Mouse (Mus musculus): ENCODE results near the gene Phf5a.

DNA sequence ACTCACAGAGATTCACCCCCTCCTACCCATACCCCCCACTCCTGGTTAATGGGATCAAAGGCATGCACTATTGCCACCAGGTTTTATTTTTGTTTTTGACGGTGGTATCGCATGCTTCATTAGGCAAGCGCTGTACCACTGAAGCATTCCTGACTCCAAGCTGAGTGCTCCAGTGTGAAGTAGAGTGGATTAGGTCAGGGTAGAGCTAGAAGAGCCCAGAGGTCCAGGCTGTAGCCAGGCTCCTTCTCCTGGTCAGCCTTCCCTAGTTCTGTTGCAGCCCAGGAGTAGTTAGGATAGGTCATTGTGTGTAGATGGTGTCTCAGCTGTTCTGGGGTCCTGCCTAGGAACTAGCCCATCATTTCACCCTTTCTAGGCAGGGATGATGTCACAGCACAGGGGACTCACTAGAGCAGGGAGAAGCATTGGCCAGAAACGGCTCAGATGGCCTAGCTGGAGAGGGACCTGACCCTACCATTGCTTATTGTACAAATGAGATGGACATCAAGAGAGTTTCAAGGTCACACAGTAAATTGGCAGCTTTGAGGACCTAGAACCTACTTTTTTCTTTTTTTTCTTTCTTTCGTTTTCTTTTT, 26.6 kb downstream of the Phf5a start:
- TF ChIP-seq POLR2A (IDR thresholded peaks at IDR 0.05; ENCODE audit: insufficient read length, low read depth) = no peak
- no peak for TF ChIP-seq E2F4 (IDR thresholded peaks at IDR 0.05; ENCODE audit: insufficient read depth)
- TF ChIP-seq MAX (IDR thresholded peaks at IDR 0.05; ENCODE audit: low read depth) = no peak
- TF ChIP-seq MYOG (IDR thresholded peaks at IDR 0.05; ENCODE audit: control insufficient read depth in 1 of 3, insufficient read depth in 1 of 3, insufficient read length in 2 of 3, low read depth in 2 of 3) = no peak
- TF ChIP-seq USF1 (IDR thresholded peaks at IDR 0.05; ENCODE audit: low read depth) = no peak
- no peak for TF ChIP-seq POLR2AphosphoS2 (IDR thresholded peaks at IDR 0.05; ENCODE audit: insufficient read length, low read depth)
- TF ChIP-seq SRF (IDR thresholded peaks at IDR 0.05; ENCODE audit: control insufficient read depth, insufficient read length, low read depth) = no peak
- TF ChIP-seq CEBPB (IDR thresholded peaks at IDR 0.05; ENCODE audit: insufficient read depth, poor library complexity, severe bottlenecking) = no peak
- no peak for TF ChIP-seq TCF12 (IDR thresholded peaks at IDR 0.05; ENCODE audit: insufficient read depth, poor library complexity, severe bottlenecking)
- no peak for TF ChIP-seq REST (IDR thresholded peaks at IDR 0.05; ENCODE audit: insufficient read depth, insufficient read length)
- TF ChIP-seq MYOD1 (IDR thresholded peaks at IDR 0.05; ENCODE audit: control insufficient read depth in 1 of 3, insufficient read length in 2 of 3, low read depth in 2 of 3) = no peak
- no peak for TF ChIP-seq TCF3 (IDR thresholded peaks at IDR 0.05; ENCODE audit: insufficient read length, low read depth)

Data from myocyte (in vitro differentiated cells).